Mouse (Mus musculus) mouse trophoblast stem cell (cell line): ENCODE data around the gene Lsr.

ENCODE experiments used
- in situ Hi-C, 2 experiments: fragments of 300-500 bp; cut with MseI, MboI; formaldehyde crosslinking; loops; 2 replicates in 1 of 2; 3 replicates in 1 of 2; pipeline ENCODE4 v1.15.1; 2025

The Lsr gene

GRCm38 (mm10) chr7:30973251-30973500 lies at the start of gene Lsr:
TSS of gene Lsr (minus strand) at chr7:30973464.
- in situ Hi-C loops = no loop called here

- in situ Hi-C loops = no loop called here
Measured at GRCm38 (mm10) chr7:31017104-31017901, 44.0 kb upstream of the Lsr start.

GRCm38 (mm10) chr7:31012971-31013370 lies 39.7 kb upstream of the Lsr start:
- in situ Hi-C loops = no loop called here

GRCm38 (mm10) chr7:31008889-31009288 lies 35.6 kb upstream of the Lsr start:
- in situ Hi-C loops = no loop called here

DNA sequence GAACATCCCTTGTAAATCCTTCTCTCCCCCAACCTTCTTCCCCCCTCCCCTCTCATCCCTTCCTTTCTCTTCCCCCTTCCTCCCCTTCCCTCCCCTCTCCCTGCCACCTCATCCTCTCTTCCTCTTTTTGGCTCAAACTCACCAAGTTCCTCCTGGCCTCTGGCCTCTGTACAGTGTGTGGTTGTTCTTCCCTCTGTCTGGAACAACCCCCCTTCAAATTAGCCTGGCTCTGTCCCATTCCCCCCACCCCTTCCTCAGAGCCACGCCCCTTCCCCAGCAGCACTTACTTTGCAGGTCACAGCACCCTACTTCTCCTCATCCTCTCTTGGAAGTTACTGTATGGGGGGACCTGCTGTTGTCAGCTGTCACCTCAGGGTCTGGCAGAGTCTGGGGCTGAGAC lies 34.9 kb upstream of the Lsr start:
- in situ Hi-C loops = no loop called here

- in situ Hi-C loops = no loop called here
Measured at GRCm38 (mm10) chr7:31007775-31008174, 34.5 kb upstream of the Lsr start.

GRCm38 (mm10) chr7:31002650-31003049 lies 29.4 kb upstream of the Lsr start:
- in situ Hi-C loops = no loop called here

DNA sequence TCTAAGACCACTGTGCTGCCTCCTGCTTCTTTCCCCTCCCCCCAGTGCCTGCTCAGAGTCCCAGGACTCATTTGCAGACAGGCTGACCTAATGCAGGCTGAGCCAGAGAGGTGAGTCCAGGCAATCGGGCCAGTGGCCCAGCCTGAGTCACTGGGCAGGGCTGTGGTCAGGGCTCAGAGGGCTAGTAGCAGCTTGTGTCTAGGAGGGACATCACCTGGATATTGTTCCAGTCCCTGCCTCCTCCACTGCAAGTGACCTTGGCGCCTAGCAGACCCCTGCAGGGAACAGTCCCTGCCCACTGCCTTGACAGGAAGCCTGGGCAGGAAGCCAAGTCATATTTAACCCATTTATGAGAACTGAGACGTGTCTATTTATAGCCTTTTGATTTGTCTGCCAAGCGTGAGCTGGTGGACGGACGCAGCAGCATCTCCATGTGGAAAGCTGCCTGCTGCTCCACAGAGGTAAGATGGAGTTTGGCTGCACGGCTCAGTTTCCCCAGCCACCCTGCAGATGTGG lies 27.3 kb upstream of the Lsr start:
- in situ Hi-C loops = no loop called here

GRCm38 (mm10) chr7:30996491-30996890 lies 23.2 kb upstream of the Lsr start:
- in situ Hi-C loops = no loop called here

GRCm38 (mm10) chr7:30993986-30994385 lies 20.7 kb upstream of the Lsr start:
- in situ Hi-C loops = no loop called here

- in situ Hi-C loops = no loop called here
Measured at GRCm38 (mm10) chr7:30992148-30992547, 18.9 kb upstream of the Lsr start.

DNA sequence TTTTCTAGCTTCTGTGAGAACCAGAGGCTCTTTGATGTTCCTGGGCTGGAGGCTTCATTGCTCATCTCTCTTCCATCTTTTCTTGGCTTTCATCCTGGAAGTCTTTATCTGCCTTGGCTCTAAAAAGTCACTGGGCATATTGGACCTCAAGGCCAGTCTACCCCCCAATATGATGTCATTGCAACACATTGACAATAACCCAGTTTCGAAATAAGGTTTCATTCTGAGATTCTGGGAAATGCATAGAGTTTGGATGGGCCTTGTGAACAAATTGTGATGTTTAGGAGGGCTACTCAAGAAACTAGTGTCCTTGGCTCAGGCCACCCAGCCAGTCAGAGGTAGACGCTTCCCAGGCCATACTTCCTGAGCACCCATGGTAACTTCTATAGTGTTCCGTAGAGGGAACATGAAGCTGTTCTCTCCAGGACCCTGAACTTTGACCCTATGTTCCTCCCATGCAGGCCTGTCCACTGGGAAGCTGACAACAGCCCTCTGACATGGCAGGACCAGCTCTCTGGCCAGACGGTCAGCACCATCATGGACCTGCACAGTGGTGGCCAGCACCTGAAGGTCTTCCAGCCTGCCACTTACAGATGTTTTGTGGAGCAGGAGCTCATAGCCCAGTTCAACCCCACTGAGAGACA lies 15.4 kb upstream of the Lsr start:
- in situ Hi-C loops = no loop called here

DNA sequence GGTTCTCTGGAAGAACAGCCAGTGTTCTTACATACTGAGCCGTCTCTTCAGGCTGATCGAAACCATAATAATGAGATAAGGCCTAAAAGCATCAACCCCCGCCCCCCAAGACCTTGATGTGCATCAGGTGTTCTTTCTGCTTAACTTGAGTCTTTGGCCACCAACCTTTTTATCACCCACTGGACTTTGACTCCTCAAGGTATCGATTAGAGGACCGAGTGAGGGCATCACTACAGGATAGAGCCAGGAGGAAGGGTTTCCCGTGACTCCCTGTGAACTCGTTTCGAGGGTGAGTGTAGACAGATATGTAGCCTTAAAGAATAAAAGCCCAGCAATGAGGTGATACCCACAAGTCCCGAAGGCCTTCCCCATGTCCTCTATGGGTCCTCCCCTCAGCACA lies 12.1 kb upstream of the Lsr start:
- in situ Hi-C loops = no loop called here

- in situ Hi-C loops = no loop called here
Measured at GRCm38 (mm10) chr7:30981703-30982102, 8.4 kb upstream of the Lsr start.

DNA sequence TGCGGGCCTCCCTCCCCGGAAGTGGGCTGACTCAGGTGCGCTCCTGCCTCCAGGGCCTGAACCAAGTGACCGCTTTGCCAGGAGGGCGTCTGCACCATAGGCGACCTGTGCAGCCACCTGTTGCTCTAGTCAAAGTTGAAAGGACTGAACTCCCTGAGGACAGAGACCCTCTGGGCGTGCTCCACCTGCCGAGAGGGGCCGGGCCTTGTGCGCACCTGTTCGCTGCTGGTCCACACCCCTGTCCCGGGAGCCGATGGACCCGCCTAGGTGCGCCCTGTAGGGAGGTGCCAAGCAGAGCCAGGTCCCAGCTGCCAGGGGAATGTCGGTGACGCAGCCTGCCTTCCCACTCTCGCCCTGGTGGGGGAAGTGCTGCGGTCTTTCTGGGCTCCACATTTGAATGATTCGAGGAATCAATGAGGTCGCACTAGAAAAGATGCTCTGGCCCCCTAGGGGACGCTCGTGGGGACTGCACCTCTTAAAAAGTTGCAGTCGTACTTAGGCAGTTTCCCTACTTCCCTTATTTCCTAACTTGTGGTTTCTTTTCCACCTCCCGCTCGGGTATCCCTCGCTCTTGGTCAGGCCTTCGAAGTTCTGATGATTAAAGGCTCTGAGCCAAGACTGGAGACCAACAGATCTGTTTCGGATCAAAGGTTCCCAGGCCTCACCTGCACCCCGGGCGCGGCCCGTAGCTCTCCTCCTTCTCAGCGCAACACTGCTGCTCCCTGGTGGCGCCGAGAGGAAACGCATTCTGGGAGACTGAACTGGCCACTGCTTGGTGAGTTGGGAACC lies 431 bp upstream of the Lsr start, which contains the start of gene Fam187b:
Gene Fam187b (plus strand): TSS at position 290 of the 789 bp plus-strand sequence.
- in situ Hi-C loops = no loop called here

DNA sequence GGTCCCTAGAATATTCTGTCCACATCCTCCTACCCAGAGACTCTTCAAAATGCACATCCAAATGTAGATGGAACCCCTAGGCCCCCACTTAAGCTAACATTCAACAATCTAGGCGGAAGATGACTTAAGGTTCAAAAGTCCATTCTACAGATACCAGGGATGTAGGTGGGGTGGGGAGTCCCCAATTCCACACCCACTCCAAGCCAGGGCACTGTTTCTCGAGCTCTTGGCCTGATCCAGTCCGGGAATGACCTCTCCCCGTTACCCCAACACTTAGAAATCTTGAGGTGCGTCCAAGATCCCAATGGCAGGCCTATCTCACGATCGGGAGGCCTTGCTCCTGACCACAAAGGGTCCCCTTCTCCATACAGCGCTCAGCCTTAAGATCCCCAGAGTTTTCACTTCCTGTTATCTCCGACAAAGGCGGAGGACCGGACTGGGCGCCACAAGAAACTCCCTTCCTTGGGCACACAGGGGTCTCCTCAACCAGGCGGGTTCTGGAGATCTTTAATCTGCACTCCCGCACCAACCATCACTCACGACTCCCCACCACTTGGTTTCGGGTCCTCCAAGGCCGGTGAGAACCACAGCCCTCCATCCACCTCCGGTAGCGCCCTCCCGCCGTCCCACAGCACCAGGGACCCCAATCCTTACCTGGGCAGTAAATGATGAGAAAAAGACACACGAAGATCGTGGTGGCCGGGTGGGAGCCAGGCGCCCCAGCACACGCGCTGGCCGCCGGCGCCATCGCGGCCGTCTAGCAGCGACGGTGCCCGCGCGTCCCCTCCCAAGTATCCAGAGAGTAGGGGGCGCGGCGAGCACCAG lies 626 bp downstream of the Lsr start:
- in situ Hi-C loops = no loop called here

DNA sequence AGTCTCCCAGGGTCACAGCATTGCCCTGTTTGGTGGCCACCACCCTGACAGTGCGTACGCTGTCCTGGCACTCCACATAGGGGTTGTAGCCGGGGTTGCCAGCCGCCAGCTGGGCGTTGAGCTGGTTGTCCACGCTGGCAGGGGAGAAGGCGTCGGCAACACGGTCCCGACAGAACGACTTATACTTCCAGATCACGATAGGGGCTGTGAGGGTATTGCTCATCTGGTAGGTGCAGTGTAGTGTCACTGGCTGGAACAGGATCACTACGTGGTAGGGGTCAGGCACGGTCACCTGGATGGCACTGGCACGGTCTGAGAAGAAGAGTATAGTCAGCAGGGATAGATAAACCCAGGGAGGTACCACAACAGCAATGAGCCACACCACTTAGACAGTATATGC lies 1.4 kb downstream of the Lsr start:
- in situ Hi-C loops = no loop called here

GRCm38 (mm10) chr7:30969174-30969573 lies 4.1 kb downstream of the Lsr start:
- in situ Hi-C loops = no loop called here

- in situ Hi-C loops = no loop called here
Measured at GRCm38 (mm10) chr7:30968611-30969010, 4.7 kb downstream of the Lsr start.

- in situ Hi-C loops = no loop called here
Measured at GRCm38 (mm10) chr7:30966657-30967056, 6.6 kb downstream of the Lsr start.

DNA sequence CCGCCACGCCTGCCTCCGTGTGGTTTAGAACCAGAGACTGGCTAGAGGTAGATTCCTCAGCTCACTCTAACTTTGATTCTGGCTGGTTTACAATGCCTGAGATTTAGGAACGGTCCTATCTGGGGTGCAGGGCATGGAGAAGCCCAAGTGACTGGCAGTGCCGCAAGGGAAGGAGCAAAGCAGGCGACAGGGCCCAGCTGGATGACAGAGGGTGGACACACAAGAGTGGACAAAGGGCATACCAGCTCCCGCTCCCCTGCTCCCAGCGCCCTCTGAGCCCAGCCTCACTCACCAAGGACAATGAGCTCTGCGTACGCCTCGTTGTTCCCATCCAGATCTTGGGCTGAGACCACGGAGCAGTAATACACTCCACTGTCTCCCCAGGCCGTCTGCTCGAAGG lies 7.6 kb downstream of the Lsr start:
- in situ Hi-C loops = no loop called here

DNA sequence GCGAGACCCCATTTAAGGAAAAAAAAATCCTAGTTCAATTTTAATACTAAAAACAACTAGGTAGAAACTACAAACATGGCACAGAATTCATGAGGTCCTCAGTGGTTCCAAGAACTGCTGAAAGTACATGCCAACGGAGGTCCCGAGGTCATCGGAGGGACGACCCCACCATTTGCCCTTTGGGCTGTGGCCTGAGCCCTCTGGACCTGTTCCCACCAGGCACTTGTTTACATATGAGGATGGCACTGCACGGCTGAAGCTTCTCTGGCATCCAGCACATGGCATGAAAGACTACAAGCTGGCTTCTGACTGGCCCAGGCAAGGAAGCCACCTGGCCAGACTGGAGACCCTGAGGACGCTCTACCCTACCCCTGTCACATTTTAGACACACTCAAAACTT lies 8.9 kb downstream of the Lsr start:
- in situ Hi-C loops = no loop called here
